Mouse (Mus musculus) subcutaneous adipose tissue, adult 2 months (tissue): ENCODE measurements around the gene Zfp871. TPM values are rescaled to one million over a fixed set of nuclear protein-coding genes. Genes with fewer than 3 reads are reported as not detected.

ENCODE experiments used
- polyA plus RNA-seq: library from polyadenylated mRNA; depleted of rRNA; stranded (reverse); fragments of >200 nt; gene quantifications from 2 replicates; pipeline ENCODE4 v1.2.3, GENCODE M21; 2012; ENCODE audit warnings: low replicate concordance; rRNA removed

Zfp871 gene
- polyA plus RNA-seq = 9.7 and 15.0 TPM in 2 replicates

GRCm38 (mm10) chr17:32788094-32788559 is at the start of gene Zfp871:
Gene Zfp871, minus strand, starts transcription at chr17:32788287.

GRCm38 (mm10) chr17:32829540-32830417 is 41.7 kb upstream of the Zfp871 start, which contains the start of gene Zfp799:
Gene Zfp799, minus strand, starts transcription at chr17:32830261.

GRCm38 (mm10) chr17:32809544-32810374 is 21.7 kb upstream of the Zfp871 start, which contains the start of gene Zfp811:
Gene Zfp811, minus strand, starts transcription at chr17:32809931.

Other genes starting within 250 kb of the Zfp871 start
- gene Cyp4f37, start 167.0 kb downstream of the Zfp871 start, polyA plus RNA-seq = not detected in 2 replicates
- 0.06 TPM in 1 of 2 replicates, not detected in the other for gene Cyp4f40, start 129.4 kb downstream of the Zfp871 start, polyA plus RNA-seq
- 0.62 TPM in 1 of 2 replicates, not detected in the other for gene Cyp4f15, start 102.7 kb downstream of the Zfp871 start, polyA plus RNA-seq
- gene Zfp811, start 21.6 kb upstream of the Zfp871 start, polyA plus RNA-seq = 0.33 and 0.55 TPM in 2 replicates
- 3.5 and 13.7 TPM in 2 replicates for gene Zfp799, start 42.0 kb upstream of the Zfp871 start, polyA plus RNA-seq
- 1.5 and 1.7 TPM in 2 replicates for gene Zfp870, start 103.4 kb upstream of the Zfp871 start, polyA plus RNA-seq
- gene Cyp4f14, start 129.1 kb upstream of the Zfp871 start, polyA plus RNA-seq = 0.30 and 0.93 TPM in 2 replicates
- gene Cyp4f13, start 159.1 kb upstream of the Zfp871 start, polyA plus RNA-seq = 62.2 and 69.2 TPM in 2 replicates
- 1.1 and 1.4 TPM in 2 replicates for gene Zfp472, start 177.5 kb upstream of the Zfp871 start, polyA plus RNA-seq
- gene Zfp952, start 204.8 kb upstream of the Zfp871 start, polyA plus RNA-seq = 4.5 and 5.3 TPM in 2 replicates
- 1.3 and 1.8 TPM in 2 replicates for gene Zfp763, start 245.1 kb upstream of the Zfp871 start, polyA plus RNA-seq